Mouse (Mus musculus): ENCODE results near the gene Atp6v1fnb.
A peak's percentile ranks its signal among the peaks of the same experiment; 100 is the strongest.

Atp6v1fnb gene

GRCm38 (mm10) chr6:29471137-29471536, at the start of gene Atp6v1fnb:
Atp6v1fnb (plus strand) TSS chr6:29471437.
- no peak for DNase-seq (ENCODE audit: low spot score in 2 of 2)

GRCm38 (mm10) chr6:29425118-29425517, 46.1 kb upstream of the Atp6v1fnb start:
- no peak for DNase-seq (ENCODE audit: low spot score in 2 of 2)

GRCm38 (mm10) chr6:29426331-29426730, 44.9 kb upstream of the Atp6v1fnb start:
- DNase-seq (ENCODE audit: low spot score in 2 of 2): no peak

DNA sequence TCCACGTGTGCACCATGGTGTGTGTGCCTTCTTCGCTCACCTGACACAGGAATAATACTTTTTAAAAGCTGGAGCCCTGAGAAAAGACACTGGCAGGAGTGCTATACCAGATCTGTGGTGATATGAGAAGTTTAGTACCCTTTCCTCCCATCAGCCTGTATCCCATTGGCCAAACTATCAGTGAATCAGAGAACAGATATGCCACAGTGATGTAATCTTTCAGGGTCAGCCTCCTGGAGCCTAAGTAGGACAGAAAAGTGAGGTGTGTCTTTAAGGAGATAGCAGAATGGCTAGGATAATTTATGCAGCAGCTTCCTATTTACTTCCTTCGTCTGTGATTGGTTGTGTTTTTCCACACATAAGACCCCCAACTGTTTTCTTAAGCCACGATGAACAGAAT, 43.1 kb upstream of the Atp6v1fnb start:
- no peak for DNase-seq (ENCODE audit: low spot score in 2 of 2)

GRCm38 (mm10) chr6:29430681-29431420, 40.4 kb upstream of the Atp6v1fnb start:
- DNase-seq (ENCODE audit: low spot score in 2 of 2): no peak

GRCm38 (mm10) chr6:29431473-29431872, 39.8 kb upstream of the Atp6v1fnb start:
- no peak for DNase-seq (ENCODE audit: low spot score in 2 of 2)

GRCm38 (mm10) chr6:29432156-29432555, 39.1 kb upstream of the Atp6v1fnb start:
- no peak for DNase-seq (ENCODE audit: low spot score in 2 of 2)

- no peak for DNase-seq (ENCODE audit: low spot score in 2 of 2)
These were observed 38.6 kb upstream of the Atp6v1fnb start for GRCm38 (mm10) chr6:29432676-29433037.

GRCm38 (mm10) chr6:29433038-29433803, 38.0 kb upstream of the Atp6v1fnb start, which contains the start of gene Flnc:
Flnc (plus strand) TSS chr6:29433256.
- peak; percentile 4 to 7 for DNase-seq (ENCODE audit: low spot score in 2 of 2)

GRCm38 (mm10) chr6:29433804-29434795, 37.1 kb upstream of the Atp6v1fnb start:
- no peak for DNase-seq (ENCODE audit: low spot score in 2 of 2)

DNA sequence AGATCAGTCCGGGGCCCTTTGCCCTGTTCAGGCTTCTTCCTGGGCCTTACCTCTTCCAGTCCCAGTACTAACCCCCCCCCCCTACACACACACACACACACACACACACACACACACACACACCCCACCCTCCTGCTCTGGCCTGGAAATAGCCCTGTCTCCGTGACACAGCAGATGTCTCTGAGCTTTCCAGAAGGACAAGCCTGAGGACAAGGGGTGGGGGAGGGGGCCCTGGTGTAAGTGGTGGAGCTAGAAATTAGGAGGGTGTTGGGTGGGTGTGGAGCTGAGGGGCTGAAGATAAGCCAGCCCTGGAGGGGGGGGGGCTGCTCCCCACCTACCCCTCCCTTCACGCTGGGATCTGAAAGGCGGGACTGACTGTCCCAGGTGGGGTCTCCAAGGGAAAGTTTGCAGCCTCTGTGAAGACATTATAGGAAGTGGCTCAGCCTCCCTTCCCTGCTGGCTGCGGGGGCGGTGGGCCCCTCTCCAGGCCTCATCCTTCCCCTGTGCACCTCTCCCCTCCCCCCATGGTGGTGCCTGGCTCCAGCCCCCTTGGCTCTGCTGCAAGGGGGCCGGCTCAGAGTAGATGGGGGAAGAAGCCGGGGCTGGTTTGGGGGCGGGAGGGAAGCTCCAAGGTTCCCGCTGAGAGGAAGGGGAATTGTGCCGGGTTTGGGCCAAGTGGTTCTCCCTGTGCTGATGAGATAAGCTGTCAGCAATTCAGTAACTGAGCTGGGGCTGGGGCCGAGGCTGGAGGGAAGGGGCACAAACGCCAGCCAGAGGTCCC, 36.1 kb upstream of the Atp6v1fnb start:
- no peak for DNase-seq (ENCODE audit: low spot score in 2 of 2)

GRCm38 (mm10) chr6:29435940-29436451, 35.2 kb upstream of the Atp6v1fnb start:
- DNase-seq (ENCODE audit: low spot score in 2 of 2): no peak

GRCm38 (mm10) chr6:29436461-29436934, 34.7 kb upstream of the Atp6v1fnb start:
- no peak for DNase-seq (ENCODE audit: low spot score in 2 of 2)

- no peak for DNase-seq (ENCODE audit: low spot score in 2 of 2)
These were observed 32.0 kb upstream of the Atp6v1fnb start for GRCm38 (mm10) chr6:29439251-29439650.

- DNase-seq (ENCODE audit: low spot score in 2 of 2): no peak
These were observed 31.4 kb upstream of the Atp6v1fnb start for GRCm38 (mm10) chr6:29439789-29440188.

- peak; percentile 12 to 48 for DNase-seq (ENCODE audit: low spot score in 2 of 2)
These were observed 26.5 kb upstream of the Atp6v1fnb start for GRCm38 (mm10) chr6:29444773-29445172.

DNA sequence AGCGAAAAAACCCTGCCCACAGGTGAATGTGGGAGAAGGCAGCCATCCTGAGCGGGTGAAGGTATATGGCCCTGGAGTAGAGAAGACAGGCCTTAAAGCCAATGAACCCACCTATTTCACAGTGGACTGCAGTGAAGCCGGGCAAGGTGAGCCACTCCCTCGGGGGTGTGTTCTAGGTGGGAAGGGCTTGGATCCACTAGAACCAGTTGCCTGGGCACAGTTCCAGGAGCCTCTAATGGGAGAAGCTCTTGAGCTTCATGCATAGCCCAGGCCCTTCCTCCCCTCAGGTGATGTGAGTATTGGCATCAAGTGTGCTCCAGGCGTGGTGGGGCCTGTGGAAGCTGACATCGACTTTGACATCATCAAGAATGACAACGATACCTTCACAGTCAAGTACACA, 25.9 kb upstream of the Atp6v1fnb start:
- no peak for DNase-seq (ENCODE audit: low spot score in 2 of 2)

- no peak for DNase-seq (ENCODE audit: low spot score in 2 of 2)
These were observed 21.4 kb upstream of the Atp6v1fnb start for GRCm38 (mm10) chr6:29449858-29450257.

DNA sequence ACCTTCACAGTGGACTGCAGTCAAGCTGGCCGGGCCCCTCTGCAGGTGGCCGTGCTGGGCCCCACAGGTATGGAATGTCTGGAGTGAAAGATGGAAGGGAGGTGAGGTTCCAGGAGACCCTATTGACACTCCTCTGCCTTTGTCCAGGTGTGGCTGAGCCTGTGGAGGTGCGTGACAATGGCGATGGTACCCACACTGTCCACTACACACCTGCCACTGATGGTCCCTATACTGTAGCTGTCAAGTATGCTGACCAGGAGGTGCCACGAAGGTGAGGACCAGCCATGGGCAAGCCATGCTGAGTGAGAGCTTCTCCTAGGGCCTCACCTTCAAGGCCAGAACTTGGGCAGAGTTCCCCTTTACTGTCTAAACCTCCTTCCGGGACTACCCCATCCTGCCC, 20.6 kb upstream of the Atp6v1fnb start:
- DNase-seq (ENCODE audit: low spot score in 2 of 2): no peak

- DNase-seq (ENCODE audit: low spot score in 2 of 2): no peak
These were observed 9.7 kb upstream of the Atp6v1fnb start for GRCm38 (mm10) chr6:29461502-29461901.

DNA sequence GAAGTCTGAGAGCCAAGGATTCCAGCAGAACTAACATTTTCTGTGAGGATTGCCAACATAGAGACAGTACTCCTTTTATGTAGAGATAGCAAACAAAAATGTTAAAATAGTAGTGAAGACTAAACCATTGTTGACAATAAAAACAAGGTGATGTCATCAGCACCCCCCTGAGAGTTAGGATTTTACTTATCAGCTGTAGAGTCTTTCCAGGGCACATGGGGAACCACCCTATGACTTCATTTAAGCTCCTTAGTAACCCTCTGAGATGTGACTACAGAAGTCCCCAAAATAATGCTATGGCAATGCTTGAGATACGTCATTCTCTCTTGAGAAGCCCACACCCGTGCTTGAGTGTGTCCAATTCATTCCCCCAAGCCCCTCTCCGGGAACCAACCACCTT, 7.8 kb upstream of the Atp6v1fnb start:
- DNase-seq (ENCODE audit: low spot score in 2 of 2): no peak

Data from natural killer cell, adult 2 months (primary cell).